Mouse (Mus musculus): ENCODE measurements at regions not wholly inside any gene's neighbourhood (a gene's known extent, or its start where the extent isn't known, plus 50 kb on each side); places are given as distances from the start of the nearest gene placed in this dataset.

DNA sequence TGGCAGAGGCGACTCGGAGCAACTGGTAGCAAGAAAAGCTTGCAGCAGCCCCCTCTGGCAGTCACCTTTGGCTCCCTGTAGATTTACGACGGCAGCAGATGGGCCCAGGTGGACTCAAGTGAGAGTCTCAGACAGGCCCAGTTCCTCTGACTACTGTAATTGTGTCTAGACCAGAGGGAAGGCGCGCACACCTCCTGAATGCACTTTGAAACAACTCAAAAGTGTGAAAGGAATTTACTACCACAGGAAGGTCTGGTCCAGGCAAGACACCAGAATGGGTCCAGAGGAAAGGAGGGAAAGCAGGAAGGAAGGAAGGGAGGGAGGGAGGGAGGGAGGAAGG lies 224.6 kb upstream of the Hes1 start:
- no peak for TF ChIP-seq CTCF (IDR thresholded peaks at IDR 0.05; ENCODE audit: low read depth)
- no peak for TF ChIP-seq EP300 (IDR thresholded peaks at IDR 0.05; ENCODE audit: low read depth)
